Mouse (Mus musculus): ENCODE data around the gene Sf1. TPM values are rescaled to one million over a fixed set of nuclear protein-coding genes. Genes with fewer than 3 reads are reported as not detected.

The Sf1 gene
- total RNA-seq, 1 experiment: 150 TPM

GRCm38 (mm10) chr19:6343066-6343925, 20.2 kb upstream of the Sf1 start:
- TF ChIP-seq CHD2 (IDR thresholded peaks at IDR 0.05; ENCODE audit: low read depth, low read length) (no peak), ZNF384 (IDR thresholded peaks at IDR 0.05; ENCODE audit: low read depth, low read length) (no peak), HCFC1 (IDR thresholded peaks at IDR 0.05; ENCODE audit: borderline replicate concordance, insufficient read depth, low read length) (no peak), ZC3H11A (IDR thresholded peaks at IDR 0.05; ENCODE audit: borderline replicate concordance, low read depth, low read length) (no peak), MAFK (IDR thresholded peaks at IDR 0.05; ENCODE audit: insufficient read depth, low read depth, low read length) (no peak)
- DNase-seq (ENCODE audit: low read depth, low spot score): no peak
- Histone ChIP-seq H3K27ac (ENCODE audit: insufficient read depth, low read depth, low read length, poor library complexity, severe bottlenecking) (no peak overlapping the region), H3K9me3 (ENCODE audit: control insufficient read depth, insufficient read depth, low read depth, low read length) (no peaks in the 10 kb centered on the region), H3K4me1 (ENCODE audit: control insufficient read depth in 2 of 2, insufficient read depth in 2 of 2, low read length in 2 of 2, poor library complexity in 1 of 2) (peaks cover 0 to 15% of the 10 kb centered on the region in 2 experiments; a peak in 2 of 4 replicates), H3K9ac (ENCODE audit: insufficient read depth, low read depth, low read length, poor library complexity, severe bottlenecking) (no peak overlapping the region), H3K36me3 (ENCODE audit: control insufficient read depth, insufficient read depth, low read length, poor library complexity, severe bottlenecking) (peaks cover 24% of the 10 kb centered on the region), H3K4me3 (ENCODE audit: insufficient read depth in 1 of 2, low read depth in 1 of 2, low read length in 2 of 2, poor library complexity in 1 of 2, severe bottlenecking in 1 of 2) (no peak overlapping the region)
- in situ Hi-C loops (cut with MboI; ENCODE audit: low sequenced_read_pairs in 2 of 2, unreplicated experiment in 2 of 2): no loop called here

GRCm38 (mm10) chr19:6343996-6344395, 19.5 kb upstream of the Sf1 start:
- DNase-seq (ENCODE audit: low read depth, low spot score): no peak
- no peak overlapping the region for H3K4me3 ChIP-seq (ENCODE audit: insufficient read depth in 1 of 2, low read depth in 1 of 2, low read length in 2 of 2, poor library complexity in 1 of 2, severe bottlenecking in 1 of 2)
- TF ChIP-seq ZC3H11A (IDR thresholded peaks at IDR 0.05; ENCODE audit: borderline replicate concordance, low read depth, low read length): no peak
- TF ChIP-seq HCFC1 (IDR thresholded peaks at IDR 0.05; ENCODE audit: borderline replicate concordance, insufficient read depth, low read length): no peak
- TF ChIP-seq MAFK (IDR thresholded peaks at IDR 0.05; ENCODE audit: insufficient read depth, low read depth, low read length): no peak
- TF ChIP-seq CHD2 (IDR thresholded peaks at IDR 0.05; ENCODE audit: low read depth, low read length): no peak
- TF ChIP-seq ZNF384 (IDR thresholded peaks at IDR 0.05; ENCODE audit: low read depth, low read length): no peak
- peaks cover 0 to 15% of the 10 kb centered on the region in 2 experiments; a peak in 2 of 4 replicates for H3K4me1 ChIP-seq (ENCODE audit: control insufficient read depth in 2 of 2, insufficient read depth in 2 of 2, low read length in 2 of 2, poor library complexity in 1 of 2)
- no peak overlapping the region for H3K9ac ChIP-seq (ENCODE audit: insufficient read depth, low read depth, low read length, poor library complexity, severe bottlenecking)
- no peak overlapping the region for H3K27ac ChIP-seq (ENCODE audit: insufficient read depth, low read depth, low read length, poor library complexity, severe bottlenecking)
- H3K36me3 ChIP-seq (ENCODE audit: control insufficient read depth, insufficient read depth, low read length, poor library complexity, severe bottlenecking): peaks cover 18% of the 10 kb centered on the region
- H3K9me3 ChIP-seq (ENCODE audit: control insufficient read depth, insufficient read depth, low read depth, low read length): no peaks in the 10 kb centered on the region
- in situ Hi-C loops (cut with MboI; ENCODE audit: low sequenced_read_pairs in 2 of 2, unreplicated experiment in 2 of 2): no loop called here

GRCm38 (mm10) chr19:6346023-6346422, 17.5 kb upstream of the Sf1 start:
- TF ChIP-seq HCFC1 (IDR thresholded peaks at IDR 0.05; ENCODE audit: borderline replicate concordance, insufficient read depth, low read length) (no peak), CHD2 (IDR thresholded peaks at IDR 0.05; ENCODE audit: low read depth, low read length) (no peak), ZNF384 (IDR thresholded peaks at IDR 0.05; ENCODE audit: low read depth, low read length) (no peak), ZC3H11A (IDR thresholded peaks at IDR 0.05; ENCODE audit: borderline replicate concordance, low read depth, low read length) (no peak), MAFK (IDR thresholded peaks at IDR 0.05; ENCODE audit: insufficient read depth, low read depth, low read length) (no peak)
- no peaks in the 10 kb centered on the region for H3K9me3 ChIP-seq (ENCODE audit: control insufficient read depth, insufficient read depth, low read depth, low read length)
- H3K27ac ChIP-seq (ENCODE audit: insufficient read depth, low read depth, low read length, poor library complexity, severe bottlenecking): no peak overlapping the region
- peaks cover 10% of the 10 kb centered on the region; the same call in 1 of the 2 replicates for H3K36me3 ChIP-seq (ENCODE audit: control insufficient read depth, insufficient read depth, low read length, poor library complexity, severe bottlenecking)
- in situ Hi-C loops (cut with MboI; ENCODE audit: low sequenced_read_pairs in 2 of 2, unreplicated experiment in 2 of 2): no loop called here
- no peak for DNase-seq (ENCODE audit: low read depth, low spot score)
- H3K4me3 ChIP-seq (ENCODE audit: insufficient read depth in 1 of 2, low read depth in 1 of 2, low read length in 2 of 2, poor library complexity in 1 of 2, severe bottlenecking in 1 of 2): no peak overlapping the region
- H3K4me1 ChIP-seq (ENCODE audit: control insufficient read depth in 2 of 2, insufficient read depth in 2 of 2, low read length in 2 of 2, poor library complexity in 1 of 2): peaks cover 0 to 5% of the 10 kb centered on the region in 2 experiments; a peak in 1 of 4 replicates
- H3K9ac ChIP-seq (ENCODE audit: insufficient read depth, low read depth, low read length, poor library complexity, severe bottlenecking): no peak overlapping the region

- Histone ChIP-seq H3K4me1 (ENCODE audit: control insufficient read depth in 2 of 2, insufficient read depth in 2 of 2, low read length in 2 of 2, poor library complexity in 1 of 2) (peaks cover 0 to 4% of the 10 kb centered on the region in 2 experiments; a peak in 1 of 4 replicates), H3K9ac (ENCODE audit: insufficient read depth, low read depth, low read length, poor library complexity, severe bottlenecking) (no peak overlapping the region), H3K9me3 (ENCODE audit: control insufficient read depth, insufficient read depth, low read depth, low read length) (no peaks in the 10 kb centered on the region), H3K36me3 (ENCODE audit: control insufficient read depth, insufficient read depth, low read length, poor library complexity, severe bottlenecking) (peaks cover 10% of the 10 kb centered on the region; the same call in 1 of the 2 replicates), H3K27ac (ENCODE audit: insufficient read depth, low read depth, low read length, poor library complexity, severe bottlenecking) (no peak overlapping the region), H3K4me3 (ENCODE audit: insufficient read depth in 1 of 2, low read depth in 1 of 2, low read length in 2 of 2, poor library complexity in 1 of 2, severe bottlenecking in 1 of 2) (0 out of 4 replicates have a peak overlapping the region, but pooled peaks of 1 of the 2 experiments have one; percentile 17)
- no peak for TF ChIP-seq ZNF384 (IDR thresholded peaks at IDR 0.05; ENCODE audit: low read depth, low read length)
- no peak for TF ChIP-seq CHD2 (IDR thresholded peaks at IDR 0.05; ENCODE audit: low read depth, low read length)
- no peak for TF ChIP-seq HCFC1 (IDR thresholded peaks at IDR 0.05; ENCODE audit: borderline replicate concordance, insufficient read depth, low read length)
- no peak for TF ChIP-seq MAFK (IDR thresholded peaks at IDR 0.05; ENCODE audit: insufficient read depth, low read depth, low read length)
- TF ChIP-seq ZC3H11A (IDR thresholded peaks at IDR 0.05; ENCODE audit: borderline replicate concordance, low read depth, low read length): no peak
- in situ Hi-C loops (cut with MboI; ENCODE audit: low sequenced_read_pairs in 2 of 2, unreplicated experiment in 2 of 2): no loop called here
- no peak for DNase-seq (ENCODE audit: low read depth, low spot score)
These were observed 16.8 kb upstream of the Sf1 start for GRCm38 (mm10) chr19:6346661-6347060.
